In genomic region chr13:110398513-110399270, GRCm38 (mm10) we compare ENCODE assay signal across 8 mouse cellular contexts. TPM values are rescaled to one million over a fixed set of nuclear protein-coding genes. Genes with fewer than 3 reads are reported as not detected.
DNase-seq lines count a peak whose midpoint lies in the region; ATAC-seq lines count a peak whose summit lies in the region.
"Had no signal": no experiment of that assay in that cellular context is flagged by ENCODE, and none has a peak within 500 bp of the region (broad histone marks: within the 10 kb centered on the region; RNA-seq: fewer than 3 reads in every experiment).

No protein-coding gene starts in this region.

- DNase-seq in brain, adult 2 months (ENCODE audit: low read depth, low spot score) = peak; percentile 37
- DNase-seq in embryonic facial prominence, embryonic 10.5 days (ENCODE audit: low spot score) = no peak
- DNase-seq in lung, postnatal 14 days = peak; percentile 35
- no peak for DNase-seq in c-Kit-positive CD71-positive TER-119-positive erythroid progenitor cells, embryonic 14.5 days (ENCODE audit: low spot score)
- DNase-seq in adrenal gland, postnatal 36 days = no peak
- no peak for DNase-seq in spleen, adult 18-20 months

- peaks cover 3% of the 10 kb centered on the region; the same call in 1 of the 2 replicates for H3K9me3 ChIP-seq in embryonic facial prominence, embryonic 10.5 days
- H3K9me3 ChIP-seq in hindbrain, embryonic 15.5 days = no peaks in the 10 kb centered on the region

- H3K27me3 ChIP-seq in embryonic facial prominence, embryonic 10.5 days (replicated peaks; ENCODE audit: low read depth, poor library complexity, severe bottlenecking) = no peaks in the 10 kb centered on the region
- H3K27me3 ChIP-seq in hindbrain, embryonic 15.5 days = no peaks in the 10 kb centered on the region

- peaks cover 24% of the 10 kb centered on the region for H3K4me1 ChIP-seq in embryonic facial prominence, embryonic 10.5 days
- peaks cover 17% of the 10 kb centered on the region for H3K4me1 ChIP-seq in hindbrain, embryonic 15.5 days (replicated peaks)

- H3K9ac ChIP-seq in hindbrain, embryonic 15.5 days = no peak overlapping the region

- 85% methylated on average over 24 of the region's 24 CpGs for WGBS in embryonic facial prominence, embryonic 10.5 days
- 73% methylated on average over 24 of the region's 24 CpGs for WGBS in hindbrain, embryonic 15.5 days

- no peak overlapping the region for H3K27ac ChIP-seq in embryonic facial prominence, embryonic 10.5 days (replicated peaks)
- H3K27ac ChIP-seq in hindbrain, embryonic 15.5 days (replicated peaks) = no peak overlapping the region

- H3K4me3 ChIP-seq in embryonic facial prominence, embryonic 10.5 days = peak overlapping the region; percentile 25; the same call in 1 of the 2 replicates
- H3K4me3 ChIP-seq in hindbrain, embryonic 15.5 days = peak overlapping the region; percentile 76; the same call in 1 of the 2 replicates

- peaks cover 52% of the 10 kb centered on the region for H3K36me3 ChIP-seq in embryonic facial prominence, embryonic 10.5 days (replicated peaks)
- H3K36me3 ChIP-seq in hindbrain, embryonic 15.5 days = peaks cover 46% of the 10 kb centered on the region

- H3K4me2 ChIP-seq in hindbrain, embryonic 15.5 days = peak overlapping the region; percentile 98

- ATAC-seq in hindbrain, embryonic 15.5 days (ENCODE audit: low FRiP score, low read depth) = no peak

RNA-seq across cellular contexts. Expression of gene Plk2, which starts 3.8 kb away (rescaled TPM):
- 64.8 and 87.8 TPM in 2 replicates for polyA plus RNA-seq in embryonic facial prominence, embryonic 10.5 days (2016; fragmentation: Nextera tagmentation; extraction: Ambion mirVana)
- 113 and 123 TPM in 2 replicates for polyA plus RNA-seq in hindbrain, embryonic 15.5 days (2015; fragmentation: Nextera tagmentation; extraction: Ambion mirVana)
- 10 to 100 TPM; 16.1 to 23.0 TPM for total RNA-seq in adrenal gland, postnatal 36 days (2021)

RNA-seq across cellular contexts. Expression of gene Gapt, which starts 41.7 kb away (rescaled TPM):
- polyA plus RNA-seq in embryonic facial prominence, embryonic 10.5 days (2016; fragmentation: Nextera tagmentation; extraction: Ambion mirVana) = 0.14 and 0.27 TPM in 2 replicates
- 0.12 TPM in 1 of 2 replicates, not detected in the other for polyA plus RNA-seq in hindbrain, embryonic 15.5 days (2015; fragmentation: Nextera tagmentation; extraction: Ambion mirVana)
- total RNA-seq in adrenal gland, postnatal 36 days (2021) = under 1 TPM in 1 of 2 experiments, not detected in 1; 0.13 TPM
- total RNA-seq: layer of hippocampus, postnatal 25 days had no signal

Comparison
In these comparisons a context has a peak if more than half of its experiments do, and no peak if none do; other contexts are left out.
1. DNase-seq: peak in brain, adult 2 months (single experiment) and lung, postnatal 14 days (single experiment); none in embryonic facial prominence, embryonic 10.5 days (single experiment), c-Kit-positive CD71-positive TER-119-positive erythroid progenitor cells, embryonic 14.5 days (single experiment), adrenal gland, postnatal 36 days (0 of 2) and spleen, adult 18-20 months (0 of 2).